Mouse (Mus musculus): ENCODE data around the gene Igsf11. TPM values are rescaled to one million over a fixed set of nuclear protein-coding genes. Genes with fewer than 3 reads are reported as not detected.
"Not testable (repeated sequence)": the region's sequence is repeated elsewhere in the genome, so short reads cannot be mapped to it uniquely, and the experiment has no call there.

The Igsf11 gene
- polyA plus RNA-seq, 1 experiment from 2014 or later: 4.1 TPM

- Histone ChIP-seq H3K9me3 (peaks cover 4% of the 10 kb centered on the region; the same call in 1 of the 2 replicates), H3K36me3 (no peaks in the 10 kb centered on the region), H3K4me1 (peaks cover 13% of the 10 kb centered on the region), H3K4me3 (no peak overlapping the region), H3K4me2 (replicated peaks) (no peak overlapping the region), H3K9ac (replicated peaks) (no peak overlapping the region), H3K27ac (replicated peaks) (no peak overlapping the region), H3K27me3 (no peaks in the 10 kb centered on the region)
- WGBS: 59% methylated on average over 8 of the region's 8 CpGs
- no peak for ATAC-seq (replicated peaks)
Observed at GRCm38 (mm10) chr16:38960550-38960949, 68.1 kb downstream of the Igsf11 start.

- no peak for ATAC-seq (replicated peaks)
- H3K27me3 ChIP-seq: no peaks in the 10 kb centered on the region
Observed at GRCm38 (mm10) chr16:38961865-38962264, 69.4 kb downstream of the Igsf11 start.

GRCm38 (mm10) chr16:38962695-38963094 lies 70.2 kb downstream of the Igsf11 start:
- Histone ChIP-seq H3K27ac (replicated peaks) (no peak overlapping the region), H3K36me3 (no peaks in the 10 kb centered on the region), H3K4me3 (no peak overlapping the region), H3K4me2 (replicated peaks) (no peak overlapping the region), H3K9ac (replicated peaks) (no peak overlapping the region), H3K4me1 (peaks cover 8% of the 10 kb centered on the region; the same call in 1 of the 2 replicates), H3K27me3 (no peaks in the 10 kb centered on the region), H3K9me3 (no peaks in the 10 kb centered on the region)
- WGBS: 56% methylated on average over 9 of the region's 9 CpGs
- ATAC-seq (replicated peaks): no peak

More at GRCm38 (mm10) chr16:38961865-38962264, 69.4 kb downstream of the Igsf11 start:
- no peak overlapping the region for H3K4me3 ChIP-seq
- no peak overlapping the region for H3K9ac ChIP-seq (replicated peaks)
- H3K4me1 ChIP-seq: peaks cover 8% of the 10 kb centered on the region; the same call in 1 of the 2 replicates
- no peak overlapping the region for H3K27ac ChIP-seq (replicated peaks)
- no peaks in the 10 kb centered on the region; the same call in 1 of the 2 replicates for H3K9me3 ChIP-seq
- no peaks in the 10 kb centered on the region for H3K36me3 ChIP-seq
- WGBS: 89% methylated on average over 2 of the region's 2 CpGs
- no peak overlapping the region for H3K4me2 ChIP-seq (replicated peaks)

- no peak overlapping the region for H3K9ac ChIP-seq (replicated peaks)
- no peaks in the 10 kb centered on the region for H3K36me3 ChIP-seq
- no peak for ATAC-seq (replicated peaks)
- no peak overlapping the region for H3K27ac ChIP-seq (replicated peaks)
- H3K9me3 ChIP-seq: no peaks in the 10 kb centered on the region
- no peaks in the 10 kb centered on the region for H3K27me3 ChIP-seq
- 57% methylated on average over 10 of the region's 10 CpGs for WGBS
- no peak overlapping the region for H3K4me2 ChIP-seq (replicated peaks)
- no peaks in the 10 kb centered on the region; the same call in 1 of the 2 replicates for H3K4me1 ChIP-seq
- H3K4me3 ChIP-seq: no peak overlapping the region
Observed at GRCm38 (mm10) chr16:38967026-38967425, 74.6 kb downstream of the Igsf11 start.

- 0 out of 2 replicates have a peak, but pooled peaks have one; percentile 19 for ATAC-seq (replicated peaks)
- WGBS: 78% methylated on average over 13 of the region's 13 CpGs
- no peaks in the 10 kb centered on the region for H3K27me3 ChIP-seq
Observed at GRCm38 (mm10) chr16:38976151-38976550, 83.7 kb downstream of the Igsf11 start.

GRCm38 (mm10) chr16:38978546-38978945 lies 86.1 kb downstream of the Igsf11 start:
- Histone ChIP-seq H3K27ac (replicated peaks) (no peak overlapping the region), H3K4me2 (replicated peaks) (no peak overlapping the region), H3K9ac (replicated peaks) (no peak overlapping the region), H3K4me1 (peaks cover 11% of the 10 kb centered on the region; the same call in 1 of the 2 replicates), H3K9me3 (no peaks in the 10 kb centered on the region), H3K4me3 (no peak overlapping the region), H3K36me3 (no peaks in the 10 kb centered on the region), H3K27me3 (no peaks in the 10 kb centered on the region)
- ATAC-seq (replicated peaks): no peak
- 96% methylated on average over 2 of the region's 2 CpGs for WGBS

More at GRCm38 (mm10) chr16:38976151-38976550, 83.7 kb downstream of the Igsf11 start:
- Histone ChIP-seq H3K36me3 (no peaks in the 10 kb centered on the region), H3K9me3 (no peaks in the 10 kb centered on the region), H3K27ac (replicated peaks) (no peak overlapping the region), H3K9ac (replicated peaks) (no peak overlapping the region), H3K4me3 (no peak overlapping the region), H3K4me1 (peaks cover 5% of the 10 kb centered on the region; the same call in 1 of the 2 replicates), H3K4me2 (replicated peaks) (no peak overlapping the region)

- H3K27ac ChIP-seq (replicated peaks): no peak overlapping the region
- H3K36me3 ChIP-seq: no peaks in the 10 kb centered on the region
- 43% methylated on average over 5 of the region's 5 CpGs for WGBS
- H3K9ac ChIP-seq (replicated peaks): no peak overlapping the region
- no peak overlapping the region for H3K4me2 ChIP-seq (replicated peaks)
- H3K4me1 ChIP-seq: peaks cover 18% of the 10 kb centered on the region
- ATAC-seq (replicated peaks): no peak
- no peak overlapping the region for H3K4me3 ChIP-seq
- no peaks in the 10 kb centered on the region for H3K9me3 ChIP-seq
- no peaks in the 10 kb centered on the region for H3K27me3 ChIP-seq
Observed at GRCm38 (mm10) chr16:38980546-38980945, 88.1 kb downstream of the Igsf11 start.

GRCm38 (mm10) chr16:38982051-38982450 lies 89.6 kb downstream of the Igsf11 start:
- no peaks in the 10 kb centered on the region for H3K27me3 ChIP-seq
- H3K4me3 ChIP-seq: no peak overlapping the region
- no peaks in the 10 kb centered on the region for H3K9me3 ChIP-seq
- H3K4me2 ChIP-seq (replicated peaks): no peak overlapping the region
- peaks cover 26% of the 10 kb centered on the region for H3K4me1 ChIP-seq
- no peak overlapping the region for H3K27ac ChIP-seq (replicated peaks)
- WGBS: 16% methylated on average over 5 of the region's 5 CpGs
- H3K9ac ChIP-seq (replicated peaks): no peak overlapping the region
- no peak for ATAC-seq (replicated peaks)
- no peaks in the 10 kb centered on the region for H3K36me3 ChIP-seq

- H3K4me1 ChIP-seq: peaks cover 26% of the 10 kb centered on the region
- no peak overlapping the region for H3K9ac ChIP-seq (replicated peaks)
- ATAC-seq (replicated peaks): no peak
- no peak overlapping the region for H3K27ac ChIP-seq (replicated peaks)
- 25% methylated on average over 12 of the region's 12 CpGs for WGBS
- H3K4me2 ChIP-seq (replicated peaks): no peak overlapping the region
- no peaks in the 10 kb centered on the region for H3K36me3 ChIP-seq
- H3K9me3 ChIP-seq: no peaks in the 10 kb centered on the region
- H3K4me3 ChIP-seq: no peak overlapping the region
- H3K27me3 ChIP-seq: no peaks in the 10 kb centered on the region
Observed at GRCm38 (mm10) chr16:38982508-38983236, 90.2 kb downstream of the Igsf11 start.

- not testable (repeated sequence) for H3K4me2 ChIP-seq (replicated peaks); H3K27ac ChIP-seq (replicated peaks); H3K9ac ChIP-seq (replicated peaks); H3K9me3 ChIP-seq; H3K4me3 ChIP-seq; H3K27me3 ChIP-seq; H3K36me3 ChIP-seq; ATAC-seq (replicated peaks)
- 60% methylated on average over 3 of the region's 3 CpGs for WGBS
- peaks cover 26% of the 10 kb centered on the region for H3K4me1 ChIP-seq
Observed at GRCm38 (mm10) chr16:38983850-38984249, 91.4 kb downstream of the Igsf11 start.

GRCm38 (mm10) chr16:38985411-38985810 lies 92.9 kb downstream of the Igsf11 start:
- Histone ChIP-seq H3K9me3 (no peaks in the 10 kb centered on the region), H3K27ac (replicated peaks) (no peak overlapping the region), H3K36me3 (no peaks in the 10 kb centered on the region), H3K4me3 (no peak overlapping the region), H3K4me2 (replicated peaks) (no peak overlapping the region), H3K27me3 (no peaks in the 10 kb centered on the region), H3K4me1 (peaks cover 25% of the 10 kb centered on the region), H3K9ac (replicated peaks) (no peak overlapping the region)
- WGBS: 22% methylated on average over 3 of the region's 3 CpGs
- no peak; the same call in 1 of the 2 replicates for ATAC-seq (replicated peaks)

GRCm38 (mm10) chr16:38986410-38986809 lies 93.9 kb downstream of the Igsf11 start:
- H3K27ac ChIP-seq (replicated peaks): no peak overlapping the region
- H3K36me3 ChIP-seq: no peaks in the 10 kb centered on the region
- no peak for ATAC-seq (replicated peaks)
- H3K27me3 ChIP-seq: no peaks in the 10 kb centered on the region
- no peak overlapping the region for H3K4me2 ChIP-seq (replicated peaks)
- WGBS: 67% methylated on average over 2 of the region's 2 CpGs
- no peak overlapping the region for H3K4me3 ChIP-seq
- H3K9ac ChIP-seq (replicated peaks): no peak overlapping the region
- no peaks in the 10 kb centered on the region for H3K9me3 ChIP-seq
- peaks cover 21% of the 10 kb centered on the region for H3K4me1 ChIP-seq
